Mouse (Mus musculus) heart, adult 2 months (tissue): ENCODE results near the gene Tubb3.

ENCODE experiments used
- CTCF ChIP-seq: fragments of 200-600 bp; IDR thresholded peaks from 2 replicates; pipeline ENCODE4 v1.8.1; 2022; ENCODE audit warnings: antibody characterized with exemption, mild to moderate bottlenecking, moderate library complexity
- EP300 ChIP-seq: fragments of 200-500 bp; IDR thresholded peaks from 2 replicates; pipeline ENCODE4 v1.6.1; 2011; ENCODE audit warnings: low read depth, low read length, control low read depth; ENCODE audit not compliant: insufficient read depth
- POLR2A ChIP-seq: fragments of 200-500 bp; IDR thresholded peaks from 2 replicates; pipeline ENCODE4 v1.6.1; 2011; ENCODE audit warnings: mild to moderate bottlenecking, low read depth, low read length, control low read depth; ENCODE audit not compliant: insufficient read depth

DNA sequence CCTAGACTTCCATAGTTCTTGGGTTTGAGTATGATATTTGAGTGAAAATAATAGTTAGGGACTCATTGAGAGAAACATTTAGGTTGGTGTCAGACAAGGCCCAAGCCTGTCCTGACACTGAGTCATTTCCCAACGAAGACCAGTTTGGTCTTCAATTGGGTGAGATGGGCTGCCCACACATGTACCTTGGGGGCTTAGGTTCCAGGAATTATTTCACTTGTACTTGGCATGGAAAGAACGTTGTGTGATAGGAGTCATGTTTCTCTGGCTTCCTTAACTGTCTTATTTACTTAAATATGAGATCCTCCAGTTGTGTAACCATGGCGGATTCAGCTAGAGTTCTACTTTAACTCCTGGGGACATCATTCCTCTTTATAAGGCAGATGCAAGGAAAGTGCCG is 52.4 kb downstream of the Tubb3 start:
- TF ChIP-seq CTCF (no peak), POLR2A (no peak), EP300 (no peak)
